Mouse (Mus musculus): Measurements from ENCODE around the gene Sult1c1.

GRCm38 (mm10) chr17:54011196-54011595, 20.7 kb upstream of the Sult1c1 start:
- TF ChIP-seq POLR2A (IDR thresholded peaks at IDR 0.05; ENCODE audit: borderline replicate concordance, insufficient read depth, low read length) (no peak), CTCF (IDR thresholded peaks at IDR 0.05; ENCODE audit: borderline replicate concordance, insufficient read depth, low read depth, low read length) (no peak)
